Comparison of ENCODE assay signal across 19 mouse cellular contexts in genomic region chr10:120660503-120660902, GRCm38 (mm10).
A peak's percentile ranks its signal among the peaks of the same experiment; 100 is the strongest.
DNase-seq lines count a peak whose midpoint lies in the region; ATAC-seq and TF ChIP-seq lines count a peak whose summit lies in the region.
"Had no signal": no experiment of that assay in that cellular context is flagged by ENCODE, and none has a peak within 500 bp of the region (broad histone marks: within the 10 kb centered on the region; RNA-seq: fewer than 3 reads in every experiment).

No protein-coding gene starts in this region.

- no peak for TF ChIP-seq EP300 in heart, adult 2 months (IDR thresholded peaks at IDR 0.05; ENCODE audit: insufficient read depth, low read depth, low read length)

- 81% methylated on average over 6 of the region's 6 CpGs for WGBS in heart, adult 2 months
- 55% methylated on average over 6 of the region's 6 CpGs for WGBS in midbrain, embryonic 12.5 days
- 41% methylated on average over 6 of the region's 6 CpGs for WGBS in midbrain, embryonic 15.5 days
- WGBS in embryonic facial prominence, embryonic 12.5 days: 31% methylated on average over 6 of the region's 6 CpGs
- WGBS in neural tube, embryonic 11.5 days: 30% methylated on average over 6 of the region's 6 CpGs

- intact Hi-C loops in heart, adult 2 months (cut with DNase I): loop anchor here (10.0 kb wide), 1 partner anchor 76 kb away; no protein-coding TSS in a partner anchor
- intact Hi-C loops in gastrocnemius, postnatal 14 days (cut with DNase I; ENCODE audit: low total_unique reads): loop anchor here (10.0 kb wide), 1 partner anchor 76 kb away; no protein-coding TSS in a partner anchor

- 0 out of 2 replicates have a peak, but pooled peaks cover under 1% of the 10 kb centered on the region for H3K4me1 ChIP-seq in heart, adult 2 months (ENCODE audit: control insufficient read depth, insufficient read depth, low read length)
- peaks cover 4% of the 10 kb centered on the region; the same call in 1 of the 2 replicates for H3K4me1 ChIP-seq in midbrain, embryonic 12.5 days
- no peaks in the 10 kb centered on the region for H3K4me1 ChIP-seq in midbrain, embryonic 15.5 days
- H3K4me1 ChIP-seq in embryonic facial prominence, embryonic 12.5 days: peaks cover 6% of the 10 kb centered on the region; the same call in 1 of the 2 replicates
- H3K4me1 ChIP-seq in neural tube, embryonic 11.5 days (ENCODE audit: control insufficient read depth, insufficient read depth, low read length): no peaks in the 10 kb centered on the region
- H3K4me1 ChIP-seq: hindbrain, embryonic 13.5 days; stomach, embryonic 15.5 days had no signal

- no peak overlapping the region for H3K27ac ChIP-seq in heart, adult 2 months
- no peak overlapping the region for H3K27ac ChIP-seq in midbrain, embryonic 12.5 days (replicated peaks)
- H3K27ac ChIP-seq in midbrain, embryonic 15.5 days: no peak overlapping the region
- 0 out of 2 replicates have a peak overlapping the region, but pooled peaks have one; percentile 70 for H3K27ac ChIP-seq in embryonic facial prominence, embryonic 12.5 days
- H3K27ac ChIP-seq in neural tube, embryonic 11.5 days (ENCODE audit: low read depth, low read length): no peak overlapping the region
- H3K27ac ChIP-seq: forebrain, embryonic 15.5 days; hindbrain, embryonic 13.5 days; lung, embryonic 15.5 days; stomach, embryonic 15.5 days had no signal

- TF ChIP-seq CTCF in heart, adult 2 months (IDR thresholded peaks at IDR 0.05): no peak

- peak; percentile 76 for DNase-seq in heart, adult 11 months
- no peak for DNase-seq in heart, adult 2 months
- no peak for DNase-seq in neural tube, embryonic 11.5 days (ENCODE audit: low spot score)
- no peak for DNase-seq in left cerebral cortex, adult 11 months (ENCODE audit: low spot score)
- DNase-seq in gastrocnemius, postnatal 14 days: no peak
- DNase-seq: adrenal gland, postnatal 14 days; cerebellum, postnatal 10 days; gastrocnemius, postnatal 36 days; kidney, postnatal 10 days; layer of hippocampus, postnatal 36 days; thymus, postnatal 4 days had no signal

- no peak overlapping the region for H3K4me2 ChIP-seq in midbrain, embryonic 12.5 days (replicated peaks)
- H3K4me2 ChIP-seq in midbrain, embryonic 15.5 days: no peak overlapping the region
- H3K4me2 ChIP-seq in embryonic facial prominence, embryonic 12.5 days (replicated peaks): no peak overlapping the region
- no peak overlapping the region for H3K4me2 ChIP-seq in neural tube, embryonic 11.5 days (ENCODE audit: low read depth)
- H3K4me2 ChIP-seq: forebrain, embryonic 15.5 days; hindbrain, embryonic 13.5 days; lung, embryonic 15.5 days; stomach, embryonic 15.5 days had no signal

- no peaks in the 10 kb centered on the region for H3K79me2 ChIP-seq in heart, adult 2 months (replicated peaks; ENCODE audit: control insufficient read depth, insufficient read depth, low read length)

- no peak overlapping the region for H3K9ac ChIP-seq in heart, adult 2 months (ENCODE audit: low read depth, low read length)
- H3K9ac ChIP-seq in midbrain, embryonic 12.5 days (replicated peaks): no peak overlapping the region
- no peak overlapping the region for H3K9ac ChIP-seq in midbrain, embryonic 15.5 days
- H3K9ac ChIP-seq in embryonic facial prominence, embryonic 12.5 days: no peak overlapping the region
- H3K9ac ChIP-seq in neural tube, embryonic 11.5 days (ENCODE audit: low read length): no peak overlapping the region
- H3K9ac ChIP-seq: forebrain, embryonic 15.5 days; hindbrain, embryonic 13.5 days; lung, embryonic 15.5 days; stomach, embryonic 15.5 days had no signal

- H3K9me3 ChIP-seq in midbrain, embryonic 12.5 days: no peaks in the 10 kb centered on the region
- H3K9me3 ChIP-seq in midbrain, embryonic 15.5 days: no peaks in the 10 kb centered on the region
- H3K9me3 ChIP-seq in embryonic facial prominence, embryonic 12.5 days: no peaks in the 10 kb centered on the region
- H3K9me3 ChIP-seq in neural tube, embryonic 11.5 days (ENCODE audit: control insufficient read depth, low read length): no peaks in the 10 kb centered on the region
- H3K9me3 ChIP-seq: forebrain, embryonic 15.5 days; hindbrain, embryonic 13.5 days; lung, embryonic 15.5 days; megakaryocyte, embryonic 14.5 days; stomach, embryonic 15.5 days had no signal

- TF ChIP-seq POLR2A in heart, adult 2 months (IDR thresholded peaks at IDR 0.05; ENCODE audit: insufficient read depth, low read depth, low read length): no peak

- no peak overlapping the region for H3K4me3 ChIP-seq in heart, adult 2 months
- H3K4me3 ChIP-seq in midbrain, embryonic 12.5 days: no peak overlapping the region
- no peak overlapping the region for H3K4me3 ChIP-seq in midbrain, embryonic 15.5 days
- H3K4me3 ChIP-seq in embryonic facial prominence, embryonic 12.5 days: no peak overlapping the region
- no peak overlapping the region for H3K4me3 ChIP-seq in neural tube, embryonic 11.5 days (ENCODE audit: low read depth, low read length)
- H3K4me3 ChIP-seq: forebrain, embryonic 15.5 days; hindbrain, embryonic 13.5 days; lung, embryonic 15.5 days; megakaryocyte, embryonic 14.5 days; stomach, embryonic 15.5 days had no signal

- H3K27me3 ChIP-seq in heart, adult 2 months (ENCODE audit: control insufficient read depth, insufficient read depth, low read length): no peaks in the 10 kb centered on the region
- no peaks in the 10 kb centered on the region for H3K27me3 ChIP-seq in midbrain, embryonic 12.5 days
- H3K27me3 ChIP-seq in midbrain, embryonic 15.5 days (replicated peaks): no peaks in the 10 kb centered on the region
- no peaks in the 10 kb centered on the region for H3K27me3 ChIP-seq in embryonic facial prominence, embryonic 12.5 days
- no peaks in the 10 kb centered on the region for H3K27me3 ChIP-seq in neural tube, embryonic 11.5 days (ENCODE audit: control insufficient read depth, insufficient read depth, low read length)
- H3K27me3 ChIP-seq: forebrain, embryonic 15.5 days; hindbrain, embryonic 13.5 days; lung, embryonic 15.5 days; megakaryocyte, embryonic 14.5 days; stomach, embryonic 15.5 days had no signal

- peak; percentile 49; the same call in 1 of the 2 replicates for ATAC-seq in midbrain, embryonic 12.5 days (ENCODE audit: low FRiP score, low read depth)
- no peak for ATAC-seq in midbrain, embryonic 15.5 days (replicated peaks)
- ATAC-seq in embryonic facial prominence, embryonic 12.5 days (ENCODE audit: insufficient number of reproducible peaks, insufficient read depth, low FRiP score, low TSS enrichment): no peak
- ATAC-seq in neural tube, embryonic 11.5 days (ENCODE audit: insufficient read depth, low FRiP score, low TSS enrichment): 0 out of 2 replicates have a peak, but pooled peaks have one; percentile 35
- ATAC-seq: forebrain, embryonic 15.5 days had no signal

- H3K36me3 ChIP-seq in heart, adult 2 months (ENCODE audit: control insufficient read depth, insufficient read depth, low read length): no peaks in the 10 kb centered on the region
- no peaks in the 10 kb centered on the region for H3K36me3 ChIP-seq in midbrain, embryonic 12.5 days
- H3K36me3 ChIP-seq in midbrain, embryonic 15.5 days (replicated peaks): no peaks in the 10 kb centered on the region
- H3K36me3 ChIP-seq in embryonic facial prominence, embryonic 12.5 days: no peaks in the 10 kb centered on the region
- no peaks in the 10 kb centered on the region for H3K36me3 ChIP-seq in neural tube, embryonic 11.5 days (ENCODE audit: control insufficient read depth, insufficient read depth, low read length)
- H3K36me3 ChIP-seq: forebrain, embryonic 15.5 days; hindbrain, embryonic 13.5 days; lung, embryonic 15.5 days; stomach, embryonic 15.5 days had no signal

Comparison
In these comparisons a context has a peak if more than half of its experiments do, and no peak if none do; other contexts are left out.
1. ATAC-seq: peak in midbrain, embryonic 12.5 days (single experiment) and neural tube, embryonic 11.5 days (single experiment); none in midbrain, embryonic 15.5 days (single experiment) and embryonic facial prominence, embryonic 12.5 days (single experiment).